Mouse (Mus musculus) midbrain, embryonic 11.5 days (tissue): ENCODE measurements around the gene Tfec. TPM values are rescaled to one million over a fixed set of nuclear protein-coding genes. Genes with fewer than 3 reads are reported as not detected.

Source experiments
- ATAC-seq: fragments of 200-750 bp; cut with Nextera tagmentation; 2 replicates; pipeline ENCODE4 v1.8.0; 2017; ENCODE audit warnings: moderate TSS enrichment, moderate library complexity; ENCODE audit not compliant: low FRiP score
- DNase-seq: peaks from one replicate; pipeline ENCODE4 v3.0.0; 2015; ENCODE audit warnings: low spot score; ENCODE audit errors: missing footprints
- H3K27ac ChIP-seq: fragments of 300-500 bp; sonication (generic); 2 replicates; pipeline ENCODE4 v1.5.1; 2014; ENCODE audit warnings: low read depth, low read length
- H3K27me3 ChIP-seq: fragments of 300-500 bp; sonication (generic); 2 replicates; pipeline ENCODE4 v1.6.1; 2014; ENCODE audit warnings: mild to moderate bottlenecking, low read length, moderate library complexity, mixed read lengths; ENCODE audit not compliant: control insufficient read depth, insufficient read depth
- H3K36me3 ChIP-seq: fragments of 300-500 bp; sonication (generic); 2 replicates; pipeline ENCODE4 v1.6.1; 2014; ENCODE audit warnings: mild to moderate bottlenecking, low read length, moderate library complexity, mixed read lengths; ENCODE audit not compliant: control insufficient read depth, insufficient read depth
- H3K4me1 ChIP-seq: fragments of 300-500 bp; sonication (generic); 2 replicates; pipeline ENCODE4 v1.6.1; 2014; ENCODE audit warnings: low read length; ENCODE audit not compliant: control insufficient read depth, insufficient read depth
- H3K4me2 ChIP-seq: fragments of 300-500 bp; sonication (generic); 2 replicates; pipeline ENCODE4 v1.6.1; 2014; ENCODE audit warnings: mild to moderate bottlenecking, moderate library complexity
- H3K4me3 ChIP-seq: fragments of 300-500 bp; sonication (generic); 2 replicates; pipeline ENCODE4 v1.5.1; 2014; ENCODE audit warnings: low read depth, low read length
- H3K9ac ChIP-seq: fragments of 300-500 bp; sonication (generic); 2 replicates; pipeline ENCODE4 v1.6.1; 2014; ENCODE audit warnings: low read length
- H3K9me3 ChIP-seq: fragments of 300-500 bp; sonication (generic); 2 replicates; pipeline ENCODE4 v1.6.1; 2016; ENCODE audit warnings: low read length; ENCODE audit not compliant: control insufficient read depth
- WGBS: fragments of 180-500 bp; shearing (Covaris S2); extraction: QIAGEN DNeasy Blood & Tissue Kit; methylation state at CpG from one replicate; pipeline ENCODE4 v1.1.7; 2014; 5-methylcytosine and 5-hydroxymethylcytosine counted together
- polyA plus RNA-seq: library from polyadenylated mRNA; unstranded; fragments of >200 nt; fragmentation: Nextera tagmentation; extraction: Ambion mirVana; gene quantifications from 2 replicates; pipeline ENCODE4 v1.2.1, GENCODE M21; 2014

Tfec gene
- polyA plus RNA-seq, 1 experiment from 2014 or later = 1.8 TPM

GRCm38 (mm10) chr6:16821985-16822384 lies 76.3 kb downstream of the Tfec start:
- H3K4me1 ChIP-seq = no peaks in the 10 kb centered on the region
- WGBS = 68% methylated on average over 1 of the region's 1 CpGs
- H3K27ac ChIP-seq = no peak overlapping the region
- ATAC-seq (no peak), DNase-seq (no peak)
- no peak overlapping the region for H3K4me2 ChIP-seq
- H3K36me3 ChIP-seq = no peaks in the 10 kb centered on the region
- H3K9me3 ChIP-seq = no peaks in the 10 kb centered on the region
- H3K9ac ChIP-seq = no peak overlapping the region
- H3K4me3 ChIP-seq = no peak overlapping the region
- H3K27me3 ChIP-seq = no peaks in the 10 kb centered on the region

- WGBS = 85% methylated on average over 1 of the region's 1 CpGs
- Histone ChIP-seq H3K4me3 (no peak overlapping the region), H3K27ac (no peak overlapping the region), H3K36me3 (no peaks in the 10 kb centered on the region), H3K27me3 (no peaks in the 10 kb centered on the region), H3K4me1 (no peaks in the 10 kb centered on the region), H3K9me3 (no peaks in the 10 kb centered on the region), H3K4me2 (no peak overlapping the region), H3K9ac (no peak overlapping the region)
- DNase-seq (no peak), ATAC-seq (no peak)
Observed at GRCm38 (mm10) chr6:16806302-16806701, 91.9 kb downstream of the Tfec start.

- Histone ChIP-seq H3K4me2 (no peak overlapping the region), H3K4me3 (no peak overlapping the region), H3K9me3 (no peaks in the 10 kb centered on the region), H3K9ac (no peak overlapping the region), H3K4me1 (no peaks in the 10 kb centered on the region), H3K27me3 (no peaks in the 10 kb centered on the region), H3K27ac (no peak overlapping the region), H3K36me3 (no peaks in the 10 kb centered on the region)
- peak; percentile 61 for ATAC-seq
- DNase-seq = peak; percentile 86
- WGBS = 39% methylated on average over 10 of the region's 10 CpGs
Observed at GRCm38 (mm10) chr6:16797669-16798068, 100.6 kb downstream of the Tfec start.

GRCm38 (mm10) chr6:16796914-16797313 lies 101.3 kb downstream of the Tfec start:
- ATAC-seq = 0 out of 2 replicates have a peak, but pooled peaks have one; percentile 6
- no peaks in the 10 kb centered on the region for H3K27me3 ChIP-seq
- no peaks in the 10 kb centered on the region for H3K4me1 ChIP-seq
- no peak overlapping the region for H3K4me2 ChIP-seq
- 60% methylated on average over 9 of the region's 9 CpGs for WGBS
- H3K27ac ChIP-seq = no peak overlapping the region
- no peaks in the 10 kb centered on the region for H3K36me3 ChIP-seq
- no peak overlapping the region for H3K4me3 ChIP-seq
- H3K9me3 ChIP-seq = no peaks in the 10 kb centered on the region
- DNase-seq = peak; percentile 85
- H3K9ac ChIP-seq = no peak overlapping the region

GRCm38 (mm10) chr6:16794036-16794435 lies 104.2 kb downstream of the Tfec start:
- H3K4me1 ChIP-seq = no peaks in the 10 kb centered on the region
- H3K27ac ChIP-seq = no peak overlapping the region
- no peaks in the 10 kb centered on the region for H3K9me3 ChIP-seq
- H3K9ac ChIP-seq = no peak overlapping the region
- WGBS = 83% methylated on average over 7 of the region's 7 CpGs
- ATAC-seq (no peak), DNase-seq (no peak)
- no peak overlapping the region for H3K4me2 ChIP-seq
- no peaks in the 10 kb centered on the region for H3K27me3 ChIP-seq
- no peaks in the 10 kb centered on the region for H3K36me3 ChIP-seq
- H3K4me3 ChIP-seq = no peak overlapping the region

- H3K9ac ChIP-seq = no peak overlapping the region
- no peak for ATAC-seq
- H3K9me3 ChIP-seq = no peaks in the 10 kb centered on the region
- H3K27me3 ChIP-seq = no peaks in the 10 kb centered on the region
- no peak overlapping the region for H3K4me3 ChIP-seq
- no peaks in the 10 kb centered on the region for H3K36me3 ChIP-seq
- no peak for DNase-seq
- no peak overlapping the region for H3K4me2 ChIP-seq
- H3K4me1 ChIP-seq = no peaks in the 10 kb centered on the region
- no peak overlapping the region for H3K27ac ChIP-seq
- 80% methylated on average over 3 of the region's 3 CpGs for WGBS
Observed at GRCm38 (mm10) chr6:16785166-16785565, 113.1 kb downstream of the Tfec start.

Other genes with a start within 250 kb of the Tfec start
- gene Tes, start 166.7 kb upstream of the Tfec start, polyA plus RNA-seq = 37.3 and 41.7 TPM in 2 replicates